Mouse (Mus musculus) liver, embryonic 13.5 days (tissue): ENCODE data around the gene Agbl4. TPM values are rescaled to one million over a fixed set of nuclear protein-coding genes. Genes with fewer than 3 reads are reported as not detected.

Experiments
- ATAC-seq: fragments of 200-750 bp; cut with Nextera tagmentation; 2 replicates; pipeline ENCODE4 v1.8.0; 2017; ENCODE audit warnings: low read depth, mild to moderate bottlenecking, moderate number of reproducible peaks, moderate library complexity
- DNase-seq: peaks from one replicate; pipeline ENCODE4 v3.0.0; 2022
- H3K27ac ChIP-seq: fragments of 300-500 bp; sonication (generic); 2 replicates; pipeline ENCODE4 v1.5.1; 2015; ENCODE audit warnings: moderate library complexity, mild to moderate bottlenecking, inconsistent platforms
- H3K27me3 ChIP-seq: fragments of 300-500 bp; sonication (generic); 2 replicates; pipeline ENCODE4 v1.6.1; 2015; ENCODE audit warnings: mild to moderate bottlenecking, inconsistent platforms
- H3K36me3 ChIP-seq: fragments of 300-500 bp; sonication (generic); 2 replicates; pipeline ENCODE4 v1.6.1; 2015; ENCODE audit warnings: mild to moderate bottlenecking, inconsistent platforms
- H3K4me1 ChIP-seq: fragments of 300-500 bp; sonication (generic); replicated peaks from 2 replicates; pipeline ENCODE4 v1.6.1; 2015; ENCODE audit warnings: inconsistent platforms
- H3K4me2 ChIP-seq: fragments of 300-500 bp; sonication (generic); 2 replicates; pipeline ENCODE4 v1.6.1; 2015; ENCODE audit warnings: inconsistent platforms, mild to moderate bottlenecking, moderate library complexity
- H3K4me3 ChIP-seq: fragments of 300-500 bp; sonication (generic); replicated peaks from 2 replicates; pipeline ENCODE4 v1.5.1; 2015; ENCODE audit warnings: mild to moderate bottlenecking, inconsistent platforms
- H3K9ac ChIP-seq: fragments of 300-500 bp; sonication (generic); 2 replicates; pipeline ENCODE4 v1.6.1; 2015; ENCODE audit warnings: mild to moderate bottlenecking, inconsistent platforms
- H3K9me3 ChIP-seq: fragments of 300-500 bp; sonication (generic); replicated peaks from 2 replicates; pipeline ENCODE4 v1.6.1; 2016; ENCODE audit warnings: inconsistent platforms
- WGBS: fragments of 180-500 bp; shearing (Covaris S2); methylation state at CpG from one replicate; pipeline ENCODE4 v1.1.7; 2015; ENCODE audit not compliant: insufficient replicate concordance; 5-methylcytosine and 5-hydroxymethylcytosine counted together
- polyA plus RNA-seq: library from polyadenylated mRNA; unstranded; fragments of >200 nt; fragmentation: Nextera tagmentation; extraction: Ambion mirVana; gene quantifications from 2 replicates; pipeline ENCODE4 v1.2.1, GENCODE M21; 2015

Gene Agbl4
- polyA plus RNA-seq, 1 experiment from 2014 or later: not detected

DNA sequence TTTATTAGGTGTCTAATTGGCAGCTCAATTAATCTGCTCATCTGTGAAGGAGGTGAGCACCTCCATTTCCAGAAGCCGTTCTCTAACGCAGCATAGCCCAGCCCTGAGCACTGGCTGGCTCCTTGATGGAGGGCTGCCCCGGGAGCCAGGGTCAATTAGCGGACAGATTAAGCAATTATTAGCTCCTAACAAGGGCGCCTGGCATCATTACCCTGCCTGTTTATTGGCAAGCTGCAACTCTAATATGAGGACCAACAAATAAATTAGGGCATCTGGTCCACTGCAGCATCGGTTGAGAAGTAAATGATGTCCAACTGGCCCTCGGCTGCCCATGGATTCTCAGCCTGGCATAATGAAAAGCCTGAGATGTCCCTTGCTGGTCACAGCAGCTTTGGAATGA lies 1148.5 kb downstream of the Agbl4 start:
- no peaks in the 10 kb centered on the region for H3K9me3 ChIP-seq
- no peaks in the 10 kb centered on the region for H3K36me3 ChIP-seq
- H3K4me1 ChIP-seq: no peaks in the 10 kb centered on the region
- WGBS: 64% methylated on average over 7 of the region's 7 CpGs
- DNase-seq: no peak
- no peak for ATAC-seq
- no peaks in the 10 kb centered on the region for H3K27me3 ChIP-seq
- no peak overlapping the region for H3K27ac ChIP-seq
- H3K9ac ChIP-seq: no peak overlapping the region
- no peak overlapping the region for H3K4me3 ChIP-seq
- no peak overlapping the region for H3K4me2 ChIP-seq

DNA sequence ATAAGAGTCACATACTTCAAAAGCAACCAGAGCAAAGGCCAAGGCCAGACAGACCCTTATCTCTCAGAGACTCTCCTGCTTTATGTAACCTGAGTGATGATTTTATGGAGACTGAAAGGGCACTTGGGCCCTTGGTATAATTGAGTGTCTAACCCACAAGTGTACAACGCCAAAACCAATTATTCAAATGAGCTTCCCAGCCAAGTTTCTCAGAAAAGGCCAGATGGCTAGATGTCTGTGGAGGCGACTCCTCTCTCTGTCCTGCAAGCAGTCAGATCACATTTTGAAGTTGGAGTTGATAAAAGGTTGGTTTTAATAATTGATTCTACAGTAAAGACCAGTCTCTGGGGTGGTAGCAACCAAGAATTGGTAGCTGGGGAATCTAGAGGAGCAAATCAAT lies 1158.0 kb downstream of the Agbl4 start:
- WGBS: 48% methylated on average over 2 of the region's 2 CpGs
- no peaks in the 10 kb centered on the region for H3K27me3 ChIP-seq

GRCm38 (mm10) chr4:111577087-111577773 lies 1179.8 kb downstream of the Agbl4 start:
- H3K9ac ChIP-seq: no peak overlapping the region
- no peaks in the 10 kb centered on the region for H3K36me3 ChIP-seq
- no peak overlapping the region for H3K4me3 ChIP-seq
- WGBS: 78% methylated on average over 10 of the region's 10 CpGs
- H3K4me2 ChIP-seq: no peak overlapping the region
- no peaks in the 10 kb centered on the region for H3K4me1 ChIP-seq
- no peak for DNase-seq
- no peak overlapping the region for H3K27ac ChIP-seq
- ATAC-seq: no peak
- H3K27me3 ChIP-seq: no peaks in the 10 kb centered on the region
- H3K9me3 ChIP-seq: no peaks in the 10 kb centered on the region

More for the DNA sequence above, 1158.0 kb downstream of the Agbl4 start:
- Histone ChIP-seq H3K9me3 (no peaks in the 10 kb centered on the region), H3K27ac (no peak overlapping the region), H3K9ac (no peak overlapping the region), H3K4me1 (no peaks in the 10 kb centered on the region), H3K4me3 (no peak overlapping the region), H3K4me2 (no peak overlapping the region), H3K36me3 (no peaks in the 10 kb centered on the region)
- ATAC-seq (no peak), DNase-seq (no peak)

- DNase-seq: no peak
- H3K9me3 ChIP-seq: no peaks in the 10 kb centered on the region
- H3K27me3 ChIP-seq: no peaks in the 10 kb centered on the region
- H3K36me3 ChIP-seq: no peaks in the 10 kb centered on the region
- no peak overlapping the region for H3K4me2 ChIP-seq
- no peak overlapping the region for H3K4me3 ChIP-seq
- no peaks in the 10 kb centered on the region for H3K4me1 ChIP-seq
- H3K27ac ChIP-seq: no peak overlapping the region
- H3K9ac ChIP-seq: no peak overlapping the region
- ATAC-seq: no peak
- 39% methylated on average over 4 of the region's 4 CpGs for WGBS
Observed at GRCm38 (mm10) chr4:111579115-111579862, 1181.8 kb downstream of the Agbl4 start.

- Histone ChIP-seq H3K4me3 (no peak overlapping the region), H3K27me3 (no peaks in the 10 kb centered on the region), H3K9me3 (no peaks in the 10 kb centered on the region), H3K4me2 (no peak overlapping the region), H3K27ac (no peak overlapping the region), H3K4me1 (no peaks in the 10 kb centered on the region), H3K9ac (no peak overlapping the region), H3K36me3 (no peaks in the 10 kb centered on the region)
- 46% methylated on average over 4 of the region's 4 CpGs for WGBS
- ATAC-seq (no peak), DNase-seq (no peak)
Observed at GRCm38 (mm10) chr4:111579863-111580224, 1182.4 kb downstream of the Agbl4 start.

- H3K4me3 ChIP-seq: no peak overlapping the region
- ATAC-seq: no peak
- DNase-seq: no peak
- no peaks in the 10 kb centered on the region for H3K36me3 ChIP-seq
- no peak overlapping the region for H3K4me2 ChIP-seq
- WGBS: 63% methylated on average over 1 of the region's 1 CpGs
- H3K4me1 ChIP-seq: no peaks in the 10 kb centered on the region
- H3K9me3 ChIP-seq: no peaks in the 10 kb centered on the region
- H3K27me3 ChIP-seq: no peaks in the 10 kb centered on the region
- H3K9ac ChIP-seq: no peak overlapping the region
- no peak overlapping the region for H3K27ac ChIP-seq
Observed at GRCm38 (mm10) chr4:111580239-111580638, 1182.8 kb downstream of the Agbl4 start.

GRCm38 (mm10) chr4:111583562-111584237 lies 1186.2 kb downstream of the Agbl4 start:
- no peaks in the 10 kb centered on the region for H3K36me3 ChIP-seq
- ATAC-seq: no peak
- 63% methylated on average over 10 of the region's 10 CpGs for WGBS
- no peaks in the 10 kb centered on the region for H3K27me3 ChIP-seq
- no peaks in the 10 kb centered on the region for H3K9me3 ChIP-seq
- H3K27ac ChIP-seq: no peak overlapping the region
- no peak overlapping the region for H3K4me3 ChIP-seq
- H3K9ac ChIP-seq: no peak overlapping the region
- DNase-seq: no peak
- no peak overlapping the region for H3K4me2 ChIP-seq
- no peaks in the 10 kb centered on the region for H3K4me1 ChIP-seq

- no peak for DNase-seq
- WGBS: 52% methylated on average over 7 of the region's 7 CpGs
Observed at GRCm38 (mm10) chr4:111584286-111584685, 1186.8 kb downstream of the Agbl4 start.

GRCm38 (mm10) chr4:111588211-111588610 lies 1190.8 kb downstream of the Agbl4 start:
- Histone ChIP-seq H3K4me1 (no peaks in the 10 kb centered on the region), H3K9ac (no peak overlapping the region), H3K27me3 (no peaks in the 10 kb centered on the region), H3K9me3 (no peaks in the 10 kb centered on the region), H3K36me3 (no peaks in the 10 kb centered on the region), H3K4me2 (no peak overlapping the region), H3K4me3 (no peak overlapping the region), H3K27ac (no peak overlapping the region)
- DNase-seq (no peak), ATAC-seq (no peak)
- WGBS: 62% methylated on average over 1 of the region's 1 CpGs

More at GRCm38 (mm10) chr4:111584286-111584685, 1186.8 kb downstream of the Agbl4 start:
- Histone ChIP-seq H3K27ac (no peak overlapping the region), H3K9ac (no peak overlapping the region), H3K4me1 (no peaks in the 10 kb centered on the region), H3K4me3 (no peak overlapping the region), H3K9me3 (no peaks in the 10 kb centered on the region), H3K4me2 (no peak overlapping the region), H3K36me3 (no peaks in the 10 kb centered on the region), H3K27me3 (no peaks in the 10 kb centered on the region)
- no peak for ATAC-seq

- DNase-seq (no peak), ATAC-seq (no peak)
- Histone ChIP-seq H3K27me3 (no peaks in the 10 kb centered on the region), H3K9ac (no peak overlapping the region), H3K27ac (no peak overlapping the region), H3K36me3 (no peaks in the 10 kb centered on the region), H3K4me1 (no peaks in the 10 kb centered on the region), H3K4me2 (no peak overlapping the region), H3K9me3 (no peaks in the 10 kb centered on the region), H3K4me3 (no peak overlapping the region)
- WGBS: 66% methylated on average over 4 of the region's 4 CpGs
Observed at GRCm38 (mm10) chr4:111589467-111590170, 1192.2 kb downstream of the Agbl4 start.

- Histone ChIP-seq H3K9ac (no peak overlapping the region), H3K4me3 (no peak overlapping the region), H3K36me3 (no peaks in the 10 kb centered on the region), H3K9me3 (no peaks in the 10 kb centered on the region), H3K27me3 (no peaks in the 10 kb centered on the region), H3K27ac (no peak overlapping the region), H3K4me1 (no peaks in the 10 kb centered on the region), H3K4me2 (no peak overlapping the region)
- ATAC-seq (no peak), DNase-seq (no peak)
- 57% methylated on average over 3 of the region's 3 CpGs for WGBS
Observed at GRCm38 (mm10) chr4:111594655-111595295, 1197.3 kb downstream of the Agbl4 start.
